Mouse (Mus musculus) spleen, adult 2 months (tissue): Measurements from ENCODE around the gene Mipol1.

Source experiments
- CTCF ChIP-seq: fragments of 200-500 bp; IDR thresholded peaks from 2 replicates; pipeline ENCODE4 v1.5.1; 2011; ENCODE audit warnings: mild to moderate bottlenecking, inconsistent platforms; ENCODE audit not compliant: insufficient read depth, insufficient read length, insufficient replicate concordance; ENCODE audit errors: extremely low read depth
- POLR2A ChIP-seq: fragments of 200-500 bp; IDR thresholded peaks from 2 replicates; pipeline ENCODE4 v1.6.1; 2011; ENCODE audit warnings: low read depth, low read length, inconsistent platforms

GRCm38 (mm10) chr12:57187032-57187431 lies 43.2 kb upstream of the Mipol1 start:
- TF ChIP-seq CTCF (no peak), POLR2A (no peak)
